Mouse (Mus musculus): ENCODE results near the gene Prr29.

GRCm38 (mm10) chr11:106355382-106356128 is 9.7 kb upstream of the Prr29 start:
- TF ChIP-seq ZNF384 (IDR thresholded peaks at IDR 0.05; ENCODE audit: low read depth, low read length) (no peak), CHD2 (IDR thresholded peaks at IDR 0.05; ENCODE audit: low read length) (no peak), CTCF (IDR thresholded peaks at IDR 0.05 in 2 of 3, conservative IDR thresholded peaks at IDR 0.05 in 1 of 3; ENCODE audit: control insufficient read depth in 1 of 3, insufficient read depth in 1 of 3, low read depth in 2 of 3, low read length in 3 of 3, poor library complexity in 1 of 3, severe bottlenecking in 1 of 3) (no peak), RAD21 (IDR thresholded peaks at IDR 0.05; ENCODE audit: low read depth, low read length) (no peak), ZMIZ1 (IDR thresholded peaks at IDR 0.05; ENCODE audit: low read depth, low read length) (no peak), NRF1 (IDR thresholded peaks at IDR 0.05; ENCODE audit: insufficient read depth, low read depth, low read length, poor library complexity, severe bottlenecking) (no peak), POLR2A (IDR thresholded peaks at IDR 0.05; ENCODE audit: control insufficient read depth in 1 of 2, insufficient read depth in 1 of 2, low read depth in 1 of 2, low read length in 2 of 2, poor library complexity in 1 of 2) (no peak), MAX (IDR thresholded peaks at IDR 0.05; ENCODE audit: low read length) (no peak)

Data from MEL (cell line).